Mouse (Mus musculus) natural killer cell, adult 2 months (primary cell): ENCODE data around the gene Gm12569.

Experiments
- DNase-seq, 2 experiments: peaks; one replicate each; pipeline ENCODE4 v3.0.0; 2022; ENCODE audit warnings: low spot score in 2 of 2

Gm12569 gene

DNA sequence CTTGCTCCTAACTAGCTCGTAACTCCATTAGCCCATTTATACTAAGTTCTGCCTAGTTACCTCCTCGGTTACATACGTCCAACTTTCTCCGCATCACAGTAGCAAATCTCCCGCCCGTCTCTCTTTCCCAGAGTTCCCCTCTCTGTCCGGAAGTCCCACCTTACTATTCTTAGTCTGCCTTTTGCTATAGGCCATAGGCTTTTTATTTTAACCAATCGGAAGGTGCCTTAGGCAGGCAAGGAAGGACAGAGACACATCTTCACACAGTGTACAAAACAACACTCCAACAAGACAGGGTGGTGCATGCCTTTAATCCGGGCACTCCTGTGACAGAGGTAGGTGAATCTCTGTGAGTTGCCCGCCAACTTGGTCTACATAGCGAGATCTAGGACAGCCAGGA, at the start of gene Gm12569:
Gene Gm12569 (plus strand): TSS at position 166 of the 400 bp plus-strand sequence.
- no peak for DNase-seq

DNA sequence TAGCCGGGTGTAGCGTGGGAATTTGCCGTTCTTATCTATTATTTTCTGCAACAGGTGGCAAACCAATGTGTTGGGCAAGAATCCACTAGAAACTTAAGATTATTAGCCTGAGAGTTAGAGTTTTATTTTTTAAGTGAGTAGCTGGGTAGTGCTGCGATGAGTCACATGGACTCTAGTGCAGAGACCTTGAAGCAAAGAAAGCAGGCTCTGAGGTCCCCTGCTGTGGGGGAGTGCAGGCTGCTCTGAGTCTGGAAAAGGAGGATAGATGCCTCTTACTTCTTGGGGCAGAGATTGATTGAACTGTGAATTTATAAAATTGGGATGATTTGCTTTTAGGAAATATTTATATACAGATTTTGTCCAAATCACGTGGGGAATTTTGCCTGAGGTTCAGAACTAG, 17.5 kb upstream of the Gm12569 start:
- no peak for DNase-seq

DNA sequence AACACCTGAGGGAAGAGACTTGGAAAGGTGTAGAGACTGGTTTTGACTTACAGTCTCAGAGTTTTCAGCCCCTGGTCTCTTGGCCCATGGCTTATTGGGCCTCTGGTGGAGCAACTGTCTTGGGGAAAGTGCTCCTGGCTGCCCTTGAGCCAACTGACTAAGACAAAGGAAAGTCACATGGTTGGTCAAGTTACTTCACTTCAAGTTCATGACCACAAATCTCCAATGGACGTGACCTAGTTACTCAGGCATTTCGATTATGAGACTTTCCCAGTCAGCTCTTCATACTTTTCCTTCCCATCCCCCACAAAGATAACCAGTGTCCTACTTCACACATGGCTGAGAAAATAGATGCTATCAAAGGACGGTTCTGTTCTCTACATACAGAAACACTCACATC, 12.5 kb upstream of the Gm12569 start:
- DNase-seq, result no peak

DNA sequence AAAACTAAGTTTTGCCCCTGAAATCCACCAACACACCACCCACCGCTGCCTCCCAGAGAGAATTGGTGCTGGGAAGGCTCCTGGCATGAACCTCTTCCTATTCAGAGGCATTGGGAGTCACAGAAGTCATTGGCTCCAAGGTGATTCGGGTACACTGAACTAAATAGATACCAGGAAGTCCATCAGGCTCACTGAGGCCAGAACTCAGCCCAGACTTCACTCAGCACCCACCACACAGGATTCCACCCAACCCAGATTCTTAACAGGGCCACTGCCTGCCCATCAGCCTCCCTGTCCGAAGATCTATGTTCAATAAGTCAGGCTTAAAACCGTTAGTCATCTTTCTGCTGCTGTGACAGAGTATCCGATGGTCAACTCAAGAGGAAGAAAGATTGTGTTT, 8.8 kb upstream of the Gm12569 start:
- no peak for DNase-seq

DNA sequence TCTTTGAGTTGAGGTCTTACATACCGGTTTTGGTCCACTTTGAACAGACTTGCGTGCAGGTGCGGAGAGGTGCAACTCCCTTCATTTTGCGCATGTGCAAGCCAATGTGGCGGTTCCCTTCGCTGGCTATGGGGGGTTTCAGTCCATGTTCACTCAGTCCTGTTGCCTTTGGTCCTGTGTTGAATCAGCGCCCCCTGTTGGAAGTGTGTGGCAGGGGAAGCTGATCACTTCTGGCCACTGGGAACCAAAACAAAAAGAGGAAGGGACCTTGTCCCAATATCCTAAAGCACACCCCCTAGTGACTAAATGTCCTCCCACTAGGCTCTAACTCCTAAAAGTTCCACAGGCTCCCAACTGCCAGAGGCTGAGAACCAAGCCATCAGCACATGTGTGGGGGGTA, 6.3 kb upstream of the Gm12569 start:
- DNase-seq, result no peak

DNA sequence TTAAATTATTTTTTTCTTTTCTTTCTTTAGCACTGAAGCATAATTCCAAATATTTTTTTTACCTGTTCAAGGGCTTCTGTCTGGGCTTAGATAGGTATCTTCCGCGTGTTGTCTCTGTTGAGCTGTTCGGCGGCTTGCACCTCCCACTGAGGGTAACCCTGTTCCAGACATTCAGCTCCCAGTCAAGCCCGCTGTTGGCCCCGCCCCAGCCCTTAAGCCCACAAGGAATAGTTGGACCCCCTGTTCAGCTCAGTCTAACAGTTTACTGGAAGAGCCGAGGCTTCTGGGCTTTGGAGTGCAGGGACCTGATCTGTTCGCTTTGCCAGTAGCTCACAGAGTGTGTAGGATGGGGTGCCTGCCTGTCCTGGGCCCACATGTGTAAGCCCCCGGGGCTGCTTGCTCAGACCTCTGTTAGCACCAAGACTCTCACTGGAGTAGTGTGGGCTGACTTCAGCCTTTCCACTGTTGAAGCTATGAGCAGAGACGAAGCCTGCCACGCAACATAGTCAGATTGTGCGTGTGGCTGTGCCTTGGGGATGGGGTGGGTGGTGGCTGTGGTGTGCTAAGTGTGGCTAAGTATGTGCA, 785 bp upstream of the Gm12569 start:
- DNase-seq, result no peak

DNA sequence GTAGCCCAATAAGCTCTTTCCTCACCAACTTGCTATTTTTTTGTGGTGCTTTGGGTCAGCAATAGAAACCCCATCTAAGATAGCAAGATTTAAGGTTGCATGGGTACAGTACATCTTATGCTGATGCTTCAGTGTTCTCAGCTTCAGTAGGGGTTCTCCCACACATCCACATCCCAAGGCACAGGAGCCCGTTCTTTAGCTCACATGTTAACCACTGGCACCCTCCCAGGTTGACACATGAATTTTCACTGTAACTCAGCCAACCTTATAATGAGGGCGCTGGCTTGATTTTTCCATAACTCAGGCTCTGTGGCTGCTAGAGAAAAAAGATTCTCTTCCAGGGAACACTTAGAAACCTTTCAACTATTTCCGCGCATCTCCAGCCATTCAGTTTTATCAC, 6.8 kb downstream of the Gm12569 start:
- no peak for DNase-seq

DNA sequence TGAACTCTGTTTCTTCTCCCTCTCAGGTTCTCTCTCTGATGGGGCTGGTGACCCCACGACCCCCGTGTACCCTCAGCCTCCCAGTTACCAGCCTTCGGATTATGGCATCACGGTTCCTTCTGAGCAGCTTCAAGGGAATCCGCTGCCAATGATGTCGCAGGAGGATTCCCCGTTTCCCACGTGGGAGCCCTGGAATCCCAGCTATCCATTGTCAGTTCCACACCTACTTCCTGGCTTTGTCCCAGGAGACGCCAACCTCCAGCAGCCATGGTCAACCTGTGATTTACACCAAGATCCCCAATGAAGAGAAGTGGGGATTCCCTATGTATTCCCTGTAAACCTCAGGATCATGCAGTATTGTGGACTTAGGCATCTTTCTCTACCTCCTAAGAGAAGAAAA, 14.4 kb downstream of the Gm12569 start:
- DNase-seq, result no peak

DNA sequence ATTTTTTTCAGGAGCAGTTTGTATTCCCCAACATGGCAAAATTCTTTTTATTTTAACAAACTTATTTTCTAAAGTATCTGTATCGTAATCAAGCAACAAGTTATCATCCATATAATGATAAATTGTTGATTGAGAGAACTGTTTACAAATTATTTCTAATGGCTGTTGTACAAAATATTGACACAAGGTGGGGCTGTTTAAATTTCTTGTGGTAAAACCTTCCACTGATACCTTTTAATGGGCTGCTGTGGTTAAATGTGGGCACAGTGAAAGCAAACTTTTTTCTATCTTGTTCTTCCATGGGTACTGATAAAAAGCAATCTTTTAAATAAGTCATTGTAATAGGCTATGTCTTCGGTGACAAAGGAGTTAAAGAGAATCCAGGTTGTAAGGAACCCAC, 22.6 kb downstream of the Gm12569 start:
- no peak for DNase-seq

DNA sequence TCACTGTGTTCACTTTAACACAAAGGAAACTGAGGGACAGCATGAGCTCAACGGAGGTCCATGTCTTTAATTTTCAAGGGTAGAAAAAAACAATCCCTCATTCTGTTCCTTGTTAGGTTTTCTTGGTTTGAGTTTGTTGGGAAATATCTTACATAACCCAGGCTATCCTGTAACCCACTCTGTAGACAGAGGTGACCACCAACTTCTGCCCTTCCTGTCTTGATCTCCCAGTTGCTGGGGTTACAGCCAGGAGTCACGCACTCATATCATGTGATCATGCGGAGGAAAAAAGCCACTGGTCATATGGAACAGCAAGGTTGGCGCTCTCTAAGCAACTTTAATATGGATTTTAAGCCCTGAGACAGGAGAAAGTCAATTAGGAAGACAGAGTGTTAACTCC, 36.7 kb downstream of the Gm12569 start:
- no peak for DNase-seq

DNA sequence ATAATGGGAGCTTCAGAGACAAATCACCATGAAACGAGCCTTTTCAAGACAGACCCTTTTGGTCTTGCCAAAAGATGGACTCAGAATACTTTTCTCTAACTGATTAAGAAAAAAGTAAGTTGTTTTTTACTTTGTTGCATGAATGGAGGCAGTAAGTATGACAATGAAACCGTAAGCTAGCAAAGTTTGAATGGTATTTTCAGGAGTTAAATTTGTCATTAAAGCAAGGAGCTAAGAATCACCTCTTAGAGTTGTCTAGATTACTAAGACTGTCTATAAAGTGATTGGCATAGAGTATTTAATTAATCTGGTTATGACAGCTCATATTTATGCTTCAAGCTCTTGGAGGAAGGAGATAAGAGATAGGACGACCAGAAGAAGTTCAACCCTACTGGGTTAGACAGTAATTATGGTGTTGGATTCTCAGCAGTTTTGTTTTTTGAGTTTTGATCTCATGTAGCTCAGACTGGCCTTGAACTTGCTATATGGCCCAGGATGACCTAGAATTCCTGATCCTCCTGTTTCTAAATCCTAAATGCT, 41.5 kb downstream of the Gm12569 start, which contains the start of gene Clk4:
Gene Clk4 (plus strand): TSS at position 51 of the 540 bp plus-strand sequence.
- DNase-seq, result no peak

DNA sequence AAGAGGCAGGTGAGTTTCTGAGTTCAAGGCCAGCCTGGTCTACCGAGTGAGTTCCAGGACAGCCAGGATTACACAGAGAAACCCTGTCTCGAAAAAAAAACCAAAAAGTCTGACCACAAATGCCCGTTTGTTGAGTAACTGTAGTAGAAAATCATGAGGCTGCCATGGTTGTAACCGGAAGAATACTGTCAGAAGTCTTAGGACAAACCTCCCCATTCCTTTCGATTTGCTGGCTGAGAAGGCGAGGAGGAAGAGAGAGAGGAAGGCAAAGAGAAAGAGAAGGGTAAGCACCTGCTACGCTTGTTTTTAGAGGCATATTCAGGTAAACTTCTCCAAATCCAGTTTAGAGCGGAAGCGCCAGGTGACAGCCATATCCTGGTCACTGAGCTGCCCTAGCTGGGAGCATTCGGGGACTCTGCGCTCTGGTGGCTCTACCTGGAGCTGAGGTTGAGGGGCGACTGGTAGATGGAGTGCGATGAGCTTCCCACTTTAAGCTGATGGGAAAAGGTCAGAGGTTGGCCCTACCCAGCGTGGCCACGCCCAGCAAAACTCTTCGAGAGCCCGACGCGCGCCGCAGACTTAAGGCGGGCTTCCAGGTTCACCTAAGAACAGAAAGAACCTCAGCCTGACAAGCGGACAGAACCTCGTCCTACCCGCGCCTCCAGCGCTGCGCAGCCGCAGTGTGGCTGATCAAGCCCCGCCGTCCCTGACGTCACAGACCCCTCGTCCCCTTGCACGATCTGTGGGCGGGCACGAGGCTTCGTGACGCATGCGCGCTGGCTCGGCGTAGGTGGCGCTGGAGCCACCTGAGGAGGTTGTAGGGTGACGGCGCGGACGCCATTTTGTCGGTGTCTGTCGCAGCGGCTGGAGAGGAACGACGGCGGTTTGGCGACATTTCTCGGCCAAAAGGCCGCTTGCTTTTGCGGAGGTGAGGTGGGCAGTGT, 42.3 kb downstream of the Gm12569 start, which contains the start of gene BC049762:
Gene BC049762 (minus strand): TSS at position 705 of the 944 bp plus-strand sequence.
- peak; percentile 99 for DNase-seq

DNA sequence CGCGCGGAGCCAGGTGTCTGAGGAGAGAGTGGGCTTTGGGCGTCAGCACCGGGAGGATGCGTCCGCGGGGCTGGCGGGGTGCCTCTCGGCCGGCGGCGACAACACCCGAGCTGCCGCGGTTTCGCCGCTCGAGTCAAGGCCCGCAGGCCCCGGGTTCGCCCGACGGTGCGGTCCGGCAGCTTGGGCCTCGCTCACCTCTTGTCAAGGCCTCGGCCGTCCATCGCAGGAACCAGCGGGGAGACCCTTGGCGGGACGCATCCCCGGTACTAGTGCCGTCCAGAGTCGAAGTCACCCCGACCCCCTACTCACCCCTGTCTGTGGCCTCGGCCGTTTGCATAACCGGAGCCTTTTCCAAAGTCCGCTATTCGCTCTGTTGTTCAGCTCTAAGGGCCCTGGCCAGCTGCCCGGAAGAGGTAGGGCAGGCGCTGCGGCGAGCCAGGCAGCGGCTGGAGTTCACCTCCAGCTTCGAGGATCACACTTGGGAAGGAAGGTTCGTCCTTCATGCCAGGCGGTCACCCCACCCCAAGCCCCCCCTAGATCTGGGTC, 43.1 kb downstream of the Gm12569 start:
- no peak for DNase-seq

DNA sequence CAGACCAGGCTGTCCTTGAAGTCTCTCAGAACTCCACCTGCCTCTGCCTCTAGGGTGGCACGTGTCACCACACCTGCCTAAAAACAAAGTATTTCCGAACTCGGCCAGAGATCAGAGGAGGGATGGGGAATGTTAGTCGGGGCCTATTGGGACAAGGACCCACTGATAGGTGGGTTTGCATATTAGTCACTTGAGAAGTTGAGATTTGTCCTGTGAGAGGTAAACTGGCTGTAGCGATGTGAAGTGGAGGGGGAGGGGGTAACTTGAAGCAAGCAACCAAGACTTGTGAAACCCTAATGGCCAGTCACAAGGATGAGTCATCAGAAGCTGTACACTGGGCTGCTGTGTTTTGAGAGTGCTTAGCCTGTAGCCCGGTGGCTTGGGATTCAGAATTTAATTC, 44.1 kb downstream of the Gm12569 start:
- peak; percentile 53 to 67 for DNase-seq

DNA sequence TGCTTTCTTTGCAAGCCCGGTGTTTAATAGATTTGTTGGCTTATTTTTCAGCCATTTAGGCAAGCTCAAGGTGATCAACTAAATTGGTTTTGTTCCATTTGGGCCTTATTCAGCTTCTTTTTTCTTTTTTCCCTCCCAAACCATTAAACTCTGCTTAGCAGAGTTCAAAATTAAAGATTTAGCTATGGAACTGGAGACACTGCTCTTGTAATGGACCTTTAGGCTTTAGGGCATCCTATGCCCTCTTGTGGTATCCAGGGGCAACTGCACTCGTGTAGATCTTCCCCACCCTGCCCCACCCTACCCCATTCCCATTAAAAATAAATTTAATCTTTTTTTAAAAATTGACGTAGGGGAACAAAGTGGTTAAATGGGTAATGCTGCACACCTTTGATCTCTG, 45.1 kb downstream of the Gm12569 start:
- DNase-seq, result no peak

DNA sequence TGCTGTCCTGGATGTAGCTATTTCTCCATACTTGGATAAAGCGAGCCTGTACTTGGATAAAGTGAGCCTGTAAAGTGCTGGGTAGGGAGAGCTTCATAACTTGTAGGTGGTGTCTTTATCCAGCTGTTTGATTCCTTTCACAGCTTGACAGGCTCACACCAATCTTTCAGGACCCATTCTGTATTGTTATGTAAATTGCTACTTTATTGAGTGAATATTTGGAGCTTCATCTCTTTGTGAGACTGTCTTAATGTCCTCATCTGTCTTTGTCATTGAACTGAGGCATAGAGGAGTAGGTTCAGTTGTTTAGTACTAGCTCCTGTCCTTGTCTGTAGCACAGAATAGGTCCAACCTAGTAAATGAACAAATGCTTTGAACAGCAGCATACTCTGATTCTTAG, 54.1 kb downstream of the Gm12569 start:
- no peak for DNase-seq
